Mouse (Mus musculus): ENCODE results near the gene Zfp607b.
A peak's percentile ranks its signal among the peaks of the same experiment; 100 is the strongest.

Zfp607b gene

GRCm38 (mm10) chr7:27685681-27686080, 3.5 kb upstream of the Zfp607b start:
- peak; percentile 22 for DNase-seq

DNA sequence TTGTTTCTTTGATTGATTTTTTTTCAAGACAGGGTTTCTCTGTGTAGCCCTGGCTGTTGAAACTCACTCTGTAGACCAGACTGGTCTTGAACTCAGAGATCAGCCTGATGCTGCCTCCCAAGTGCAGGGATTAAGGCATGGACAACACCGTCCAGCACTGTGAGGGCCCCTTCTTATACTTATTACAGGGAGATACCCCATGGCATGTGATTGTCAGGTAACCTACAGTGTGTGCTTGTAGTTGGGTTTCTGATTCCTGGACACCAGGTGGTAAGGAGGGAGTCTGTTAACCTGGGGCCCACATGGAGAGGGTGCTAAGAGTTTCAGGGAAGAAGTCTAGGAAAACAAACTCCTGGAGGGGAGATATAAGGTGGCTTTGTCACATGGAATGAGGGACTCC, 2.1 kb upstream of the Zfp607b start:
- no peak for DNase-seq

- DNase-seq = no peak
These were observed 1.3 kb upstream of the Zfp607b start for GRCm38 (mm10) chr7:27687836-27688235.

DNA sequence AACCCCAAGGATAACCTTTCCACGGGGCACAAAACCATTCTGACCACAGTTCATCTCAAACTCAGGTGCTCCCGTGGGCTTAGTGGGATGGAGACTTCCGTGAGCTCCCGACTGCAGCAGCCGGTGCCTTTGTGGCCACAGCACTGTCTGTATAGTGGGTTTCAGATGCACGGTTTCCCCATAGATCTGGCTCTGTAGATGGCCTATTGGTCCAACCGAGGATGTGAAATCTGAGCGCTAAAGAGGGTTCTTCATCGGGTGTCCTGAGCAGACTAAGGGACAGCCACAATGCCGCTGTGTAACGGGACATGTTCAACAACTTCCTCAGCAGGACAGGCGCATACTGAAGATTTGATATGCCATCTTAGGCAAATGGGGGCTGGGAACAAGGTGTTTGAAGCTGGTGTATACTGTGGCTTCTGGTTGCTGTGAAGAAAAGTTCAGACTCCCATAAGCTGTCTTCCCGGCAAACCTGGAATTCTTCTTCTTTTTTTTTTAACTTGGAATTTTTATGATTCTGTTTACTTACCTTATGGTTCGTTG, 823 bp upstream of the Zfp607b start:
- DNase-seq = no peak

DNA sequence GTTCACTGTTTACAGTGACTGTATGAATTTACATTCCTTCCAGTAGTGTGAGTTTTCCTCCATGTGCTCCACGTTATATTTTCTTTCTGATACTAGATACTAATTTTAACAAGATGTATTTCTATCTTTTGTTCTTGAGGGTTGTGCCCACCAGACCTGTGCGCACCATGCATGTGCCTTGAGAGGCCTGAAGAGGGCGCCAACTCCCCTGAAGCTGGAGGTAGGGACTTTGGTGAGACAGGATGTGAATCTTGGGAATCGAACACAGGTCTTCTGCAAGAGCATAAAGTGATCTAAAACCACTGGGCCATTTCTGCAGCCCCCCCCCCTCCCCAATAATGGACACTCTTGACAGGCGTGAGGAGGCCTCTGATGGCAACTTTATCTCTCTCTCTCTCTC, 1.9 kb downstream of the Zfp607b start:
- peak; percentile 56 for DNase-seq

- DNase-seq = no peak
These were observed 7.6 kb downstream of the Zfp607b start for GRCm38 (mm10) chr7:27696711-27697110.

- DNase-seq = no peak
These were observed 21.3 kb downstream of the Zfp607b start for GRCm38 (mm10) chr7:27710402-27710801.

DNA sequence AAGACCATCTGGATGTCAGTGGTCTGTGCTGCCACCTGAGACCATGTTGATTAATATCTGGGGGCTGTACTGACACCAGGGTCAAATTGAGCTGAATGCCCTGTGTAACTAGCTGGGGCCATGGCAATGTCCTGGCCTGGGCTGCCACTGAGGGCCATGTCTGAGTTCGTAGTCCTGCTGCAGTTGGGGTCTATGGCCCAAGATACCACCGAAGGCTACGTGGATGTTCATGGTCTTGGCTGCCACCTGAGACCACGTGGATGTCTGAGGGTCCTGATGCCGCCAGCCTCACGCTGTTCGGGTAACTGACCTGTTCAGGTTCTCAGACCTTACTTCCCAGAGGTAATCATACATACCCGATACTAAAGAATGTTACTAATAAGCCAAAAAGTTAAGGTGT, 32.8 kb downstream of the Zfp607b start:
- DNase-seq = no peak

- peak; percentile 58 for DNase-seq
These were observed 36.7 kb downstream of the Zfp607b start for GRCm38 (mm10) chr7:27725566-27726538.

- no peak for DNase-seq
These were observed 38.3 kb downstream of the Zfp607b start for GRCm38 (mm10) chr7:27727471-27727870.

GRCm38 (mm10) chr7:27731281-27731883, 42.2 kb downstream of the Zfp607b start, which contains the start of gene Zfp60:
TSS of gene Zfp60 (plus strand) at chr7:27731389.
- DNase-seq = peak; percentile 91

DNA sequence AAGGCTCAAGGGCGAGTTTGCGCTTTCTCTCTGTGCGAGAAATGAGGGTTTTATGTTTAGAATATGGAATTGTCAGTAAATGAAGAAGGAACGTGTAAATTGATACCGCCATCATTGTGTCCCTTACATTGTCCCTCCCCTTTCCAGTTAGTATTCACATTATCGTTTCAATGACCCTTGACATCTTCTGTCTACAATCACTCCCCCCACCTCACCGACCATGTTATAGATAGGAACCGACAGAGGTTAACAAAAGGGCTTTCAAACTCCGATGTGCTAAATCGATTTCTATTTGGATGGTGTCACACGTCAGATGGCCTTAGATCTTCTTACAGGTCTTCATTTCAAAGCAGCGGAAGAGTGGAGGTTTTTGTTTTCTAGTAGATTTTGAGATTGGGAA, 42.8 kb downstream of the Zfp607b start:
- DNase-seq = no peak

- DNase-seq = no peak
These were observed 43.4 kb downstream of the Zfp607b start for GRCm38 (mm10) chr7:27732508-27732907.

DNA sequence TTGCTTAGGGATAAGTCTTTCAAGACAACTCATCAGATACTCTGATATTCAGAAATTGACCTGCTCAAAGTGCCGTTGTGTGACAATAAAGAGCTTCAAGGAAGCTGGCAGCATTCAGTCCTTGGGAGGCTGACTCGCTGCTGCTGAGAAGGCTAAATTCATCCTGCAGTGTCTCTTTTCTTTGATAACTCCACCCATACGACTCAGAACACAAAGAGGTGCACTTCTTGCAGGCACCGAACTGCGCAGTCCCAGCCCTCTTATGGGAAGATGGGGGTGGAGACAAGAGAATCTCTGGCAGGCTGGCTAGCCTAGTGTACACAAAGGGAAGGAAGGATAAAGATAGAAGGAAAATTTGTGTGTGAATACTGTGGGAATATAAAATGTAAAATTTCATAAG, 46.3 kb downstream of the Zfp607b start:
- no peak for DNase-seq
